Mouse (Mus musculus) liver, embryonic 14 days (tissue): ENCODE results near the gene Igbp1b. TPM values are rescaled to one million over a fixed set of nuclear protein-coding genes. Genes with fewer than 3 reads are reported as not detected.

ENCODE experiments used
- polyA plus RNA-seq: library from polyadenylated mRNA; depleted of rRNA; stranded (reverse); fragments of >200 nt; gene quantifications from 2 replicates; pipeline ENCODE4 v1.2.3, GENCODE M21; 2012; rRNA removed

Gene Igbp1b
- not detected in 2 replicates for polyA plus RNA-seq

DNA sequence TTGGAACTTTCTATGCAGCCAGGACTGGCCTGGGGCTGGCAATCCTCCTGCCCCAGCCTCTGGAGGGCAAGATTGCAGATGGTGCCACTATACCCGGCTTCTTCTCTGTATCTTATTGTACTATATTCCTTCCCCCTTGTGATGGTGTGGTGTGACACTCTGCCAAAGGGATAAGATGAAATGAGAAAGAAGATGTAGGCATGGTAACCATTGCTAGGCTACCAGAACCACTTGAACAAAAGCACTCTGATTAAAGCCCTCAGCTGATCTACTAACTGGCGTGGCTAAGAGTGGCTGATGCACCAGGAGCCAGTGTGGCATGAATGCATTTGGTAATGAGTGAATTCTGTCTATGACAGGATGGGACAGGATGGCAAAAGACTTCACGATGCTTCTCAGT lies at the start of gene Igbp1b:
Gene Igbp1b (minus strand): TSS at position 29 of the 400 bp plus-strand sequence.

Other genes with a start within 250 kb of the Igbp1b start
- gene Lmo3, start 76.6 kb downstream of the Igbp1b start, polyA plus RNA-seq = 0.01 and 0.08 TPM in 2 replicates